Mouse (Mus musculus) megakaryocyte-erythroid progenitor cell, adult 5-6 weeks (primary cell): ENCODE measurements at regions not wholly inside any gene's neighbourhood (a gene's known extent, or its start where the extent isn't known, plus 50 kb on each side); places are given as distances from the start of the nearest gene placed in this dataset.

Source experiments
- ATAC-seq: replicated peaks from 2 replicates; pipeline ENCODE4 v1.8.0; 2016; ENCODE audit warnings: mild to moderate bottlenecking, inconsistent platforms; ENCODE audit not compliant: severe bottlenecking, poor library complexity, low FRiP score, low TSS enrichment

DNA sequence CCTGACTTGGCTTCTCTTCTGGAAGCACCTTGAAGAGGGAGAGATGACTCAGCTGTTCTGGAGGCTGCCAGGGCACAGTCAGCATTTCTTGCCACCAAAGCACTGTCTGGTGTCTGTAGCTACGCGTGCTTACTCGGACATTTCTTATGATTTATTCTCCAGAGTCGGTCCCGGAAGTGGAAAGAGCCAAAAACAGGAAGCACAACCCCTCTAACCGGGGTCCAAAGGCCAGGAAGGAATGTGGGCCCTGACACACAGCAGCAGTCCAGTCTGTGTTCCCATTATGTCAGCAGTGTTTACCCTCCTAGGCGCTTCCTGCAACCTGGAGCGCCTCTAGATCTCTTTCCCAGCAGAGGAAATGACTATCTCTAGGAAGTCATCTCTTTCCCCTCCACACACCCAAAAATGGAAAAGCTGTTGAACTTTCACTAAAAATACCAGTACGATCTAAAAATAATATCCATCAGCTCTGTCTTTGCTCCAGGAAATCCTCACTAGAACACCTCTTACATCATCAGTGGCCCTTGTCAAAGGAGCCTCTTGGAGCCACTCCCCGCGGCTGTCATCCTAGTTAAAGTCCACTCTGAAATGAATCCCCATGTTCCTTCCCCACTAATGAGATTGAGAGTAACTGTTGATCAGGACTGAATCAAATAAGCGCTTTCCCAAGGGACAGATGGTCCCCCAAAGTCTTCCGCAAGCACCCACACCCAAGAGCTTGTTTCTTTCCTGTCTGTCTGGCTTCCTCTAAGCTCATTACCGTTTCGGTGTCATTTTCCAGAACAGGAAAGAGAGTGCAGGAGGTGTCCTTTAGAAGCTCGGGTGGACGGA lies 264.7 kb upstream of the Pard3b start:
- ATAC-seq: no peak

DNA sequence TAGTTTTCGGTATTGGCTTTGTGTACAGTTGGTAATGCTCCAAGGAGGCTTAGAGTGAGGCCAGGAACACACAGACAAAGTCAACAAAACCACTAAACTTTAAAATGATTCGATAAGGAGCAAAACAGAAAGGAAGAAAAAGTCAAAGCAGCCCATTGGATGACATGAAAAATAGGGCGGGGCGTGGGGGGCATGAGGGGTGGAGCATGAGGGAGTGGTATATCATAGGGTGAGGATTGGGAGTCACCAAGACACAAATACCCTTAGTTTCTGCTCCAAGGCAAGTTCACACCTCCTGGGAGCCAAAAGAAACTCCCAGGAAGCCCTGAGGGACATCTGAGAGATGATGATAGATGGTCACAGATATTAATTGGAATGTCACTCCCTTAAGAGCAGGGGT lies 262.2 kb upstream of the Pard3b start:
- peak; percentile 68 for ATAC-seq

- ATAC-seq: peak; percentile 42
These were observed 261.6 kb upstream of the Pard3b start for GRCm38 (mm10) chr1:61377070-61377469.

- no peak for ATAC-seq
These were observed 260.4 kb upstream of the Pard3b start for GRCm38 (mm10) chr1:61378240-61378639.

DNA sequence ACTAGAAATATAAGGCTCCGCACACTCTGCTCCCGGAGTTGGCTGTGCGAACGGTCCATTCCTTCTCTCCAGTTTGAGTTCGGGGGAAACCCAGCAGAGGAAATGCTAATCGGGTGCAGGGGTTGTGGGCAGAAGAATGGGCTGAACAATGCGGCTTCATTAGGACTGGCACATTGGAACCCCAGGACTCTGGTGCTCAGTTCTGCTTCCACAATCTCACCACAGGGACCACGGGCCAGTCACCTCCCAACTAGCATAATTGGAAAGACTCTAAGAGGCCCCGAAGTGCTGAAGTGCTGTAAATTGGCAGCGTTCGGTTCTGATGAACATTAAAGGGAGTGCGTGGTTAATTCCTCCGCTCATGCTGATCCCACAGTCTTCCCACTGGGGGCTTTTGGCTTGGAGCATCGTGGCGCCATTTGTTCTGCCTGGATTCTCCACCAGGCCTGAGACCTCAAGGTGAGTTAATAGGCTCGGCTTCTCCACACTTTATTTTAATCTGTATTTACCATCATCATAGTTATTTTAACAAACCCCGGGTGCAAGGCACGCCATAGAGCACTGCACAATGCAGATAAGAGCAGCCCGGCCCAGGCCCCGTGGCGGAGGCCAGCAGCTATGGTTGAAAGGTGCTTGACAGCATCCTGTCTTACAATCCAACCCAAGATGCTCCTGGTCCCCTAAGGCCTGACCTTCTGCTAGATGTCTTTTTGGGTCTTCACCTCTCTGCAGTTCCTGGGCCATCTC lies 258.7 kb upstream of the Pard3b start:
- peak; percentile 56 for ATAC-seq

DNA sequence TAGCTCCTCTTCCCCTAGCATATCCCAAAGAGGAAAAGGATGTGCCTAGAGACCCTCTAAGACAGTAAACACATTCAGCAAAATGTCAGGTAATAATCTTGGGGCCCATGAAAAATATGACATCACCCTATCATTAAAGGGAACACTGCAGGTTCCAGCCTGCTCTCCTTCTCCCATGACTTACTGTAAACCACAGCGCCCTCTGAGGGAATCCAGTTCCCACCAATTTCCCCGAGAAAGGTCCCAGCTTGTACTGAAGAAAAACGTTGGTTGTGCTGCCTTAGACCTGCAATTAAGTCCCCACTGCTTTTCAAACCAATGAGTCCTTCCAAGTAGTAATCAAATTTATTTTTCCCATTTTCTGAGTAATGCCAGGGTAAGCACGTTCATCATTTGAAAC lies 251.0 kb upstream of the Pard3b start:
- ATAC-seq: no peak

DNA sequence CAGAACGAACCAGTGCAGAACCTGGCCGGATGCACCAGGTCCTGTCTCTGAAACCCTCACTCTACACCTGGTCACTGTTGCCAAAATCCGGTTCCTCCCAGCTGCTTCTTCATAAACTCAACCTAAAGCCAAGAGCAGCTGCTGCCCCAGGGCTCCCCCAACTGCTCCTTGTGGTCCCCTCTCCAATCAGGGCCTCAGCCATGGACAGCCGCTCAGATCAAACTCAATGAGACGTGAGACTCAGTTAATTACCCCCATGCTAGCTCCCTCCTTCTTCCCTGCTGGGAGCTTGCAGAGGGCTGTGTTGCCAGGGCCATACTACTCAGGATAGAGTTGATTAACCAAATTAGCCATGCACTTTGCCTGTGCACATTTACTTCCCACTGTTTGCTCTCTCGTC lies 240.8 kb upstream of the Pard3b start:
- ATAC-seq: no peak

- 0 out of 2 replicates have a peak, but pooled peaks have one; percentile 41 for ATAC-seq
These were observed 236.3 kb upstream of the Pard3b start for GRCm38 (mm10) chr1:61402339-61402738.

DNA sequence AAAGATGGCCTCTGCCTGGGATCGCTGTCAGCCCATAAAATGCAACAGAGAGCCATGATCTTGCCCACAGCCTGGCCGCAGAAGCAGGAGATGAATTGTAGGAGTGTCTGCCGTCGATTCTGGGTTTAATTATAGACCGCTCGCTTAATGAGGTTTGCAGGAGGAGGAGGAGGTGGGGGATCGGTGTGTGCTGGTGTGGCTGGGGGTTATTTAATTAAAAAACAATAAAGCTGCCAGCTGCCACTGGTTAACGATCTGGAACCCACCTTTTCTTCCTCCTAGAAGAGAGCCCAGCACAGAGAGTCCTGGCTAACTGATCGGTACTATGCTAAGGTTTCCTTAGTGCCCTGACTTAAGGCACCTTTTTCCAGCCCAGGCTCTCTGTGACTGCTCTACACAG lies 231.4 kb upstream of the Pard3b start:
- ATAC-seq: no peak

DNA sequence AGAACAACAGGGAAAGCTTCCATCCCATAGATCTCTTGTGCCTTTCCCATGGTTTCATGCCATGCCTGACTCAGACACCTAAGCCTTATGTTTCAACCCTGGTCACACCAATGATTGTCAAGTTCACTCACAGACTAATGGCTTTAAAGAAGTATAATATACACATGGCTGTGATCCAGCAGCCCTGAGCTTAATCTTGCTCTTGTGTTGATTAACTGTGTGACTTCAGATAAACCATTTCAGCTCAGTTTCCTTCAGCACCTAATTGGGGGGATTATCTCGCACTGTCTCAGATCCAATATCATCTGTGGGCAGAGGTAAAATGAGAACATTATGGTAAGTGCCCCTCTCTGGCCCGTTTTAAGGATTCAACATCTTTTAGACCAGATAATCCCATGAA lies 223.9 kb upstream of the Pard3b start:
- no peak for ATAC-seq

DNA sequence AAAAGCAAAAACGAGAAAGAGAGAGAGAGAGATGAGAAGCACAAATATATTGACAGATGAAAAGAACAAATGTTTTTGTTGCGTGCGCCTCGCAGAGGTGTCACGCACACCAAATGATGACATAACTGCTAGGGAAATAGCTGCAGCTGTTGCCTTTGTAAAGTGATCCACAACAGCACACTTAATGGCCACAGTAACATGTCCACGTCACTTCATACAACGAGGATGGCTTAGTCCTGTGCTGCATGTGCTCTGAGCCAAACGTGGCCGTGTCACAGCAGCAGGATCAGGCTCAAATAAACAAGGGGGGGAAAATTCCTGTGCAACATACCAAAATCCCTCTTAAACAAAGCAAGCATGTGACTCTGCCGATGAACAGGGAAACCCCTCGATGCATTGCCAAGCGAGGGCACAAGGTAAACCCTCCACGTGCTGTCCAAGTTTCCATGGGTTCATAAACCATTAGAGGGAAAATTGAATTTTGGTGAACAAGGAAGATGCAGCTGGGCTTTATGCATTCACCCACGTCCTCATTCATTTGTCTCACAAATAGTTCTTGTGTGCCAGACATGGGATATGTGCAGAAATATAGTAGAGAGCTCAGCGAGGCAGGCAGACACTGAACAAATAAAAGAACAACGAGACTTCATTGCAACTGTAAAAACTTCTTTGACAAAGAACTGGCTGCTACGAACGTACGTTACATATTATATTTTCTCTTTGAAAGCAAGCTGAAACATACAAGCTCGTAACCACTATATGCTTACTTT lies 223.0 kb upstream of the Pard3b start:
- ATAC-seq: no peak

DNA sequence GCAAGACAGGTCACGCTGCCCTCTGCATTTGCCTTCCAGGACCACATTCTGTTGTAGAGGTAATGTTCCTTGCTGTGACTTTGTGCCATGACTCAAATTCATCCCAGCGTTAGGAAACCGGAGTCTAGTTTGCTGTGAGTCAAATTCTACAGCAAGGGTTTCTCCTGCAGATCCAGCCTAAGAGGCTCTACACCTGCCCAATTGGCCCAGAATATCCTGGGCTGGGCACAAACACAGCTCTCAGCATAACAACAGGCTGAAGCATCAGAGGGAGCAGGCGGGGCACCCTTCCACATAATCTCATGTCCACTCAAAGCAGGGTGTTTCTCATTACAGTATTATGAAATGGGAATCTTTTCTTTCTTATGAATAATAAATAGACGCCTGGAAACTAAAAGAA lies 220.2 kb upstream of the Pard3b start:
- ATAC-seq: no peak

DNA sequence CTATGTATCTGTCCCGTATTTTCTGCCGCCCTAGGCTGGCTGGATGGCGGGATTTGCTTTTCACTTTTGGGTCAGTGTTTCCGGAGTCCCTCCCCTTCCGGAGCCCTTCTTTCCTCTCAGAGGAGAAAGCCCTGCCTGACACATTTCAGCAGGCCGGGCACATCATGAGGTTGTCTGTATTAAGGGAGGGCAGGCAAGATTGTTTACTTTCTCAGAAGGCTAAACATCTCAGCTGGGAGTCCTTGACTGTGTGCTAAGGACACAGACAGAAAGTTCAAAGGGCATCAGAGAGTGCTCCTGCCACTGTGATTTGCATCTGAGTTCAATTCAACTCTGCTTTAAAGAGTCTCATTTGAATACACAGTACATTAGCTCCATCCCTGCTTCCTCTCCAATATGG lies 218.8 kb upstream of the Pard3b start:
- ATAC-seq: no peak

DNA sequence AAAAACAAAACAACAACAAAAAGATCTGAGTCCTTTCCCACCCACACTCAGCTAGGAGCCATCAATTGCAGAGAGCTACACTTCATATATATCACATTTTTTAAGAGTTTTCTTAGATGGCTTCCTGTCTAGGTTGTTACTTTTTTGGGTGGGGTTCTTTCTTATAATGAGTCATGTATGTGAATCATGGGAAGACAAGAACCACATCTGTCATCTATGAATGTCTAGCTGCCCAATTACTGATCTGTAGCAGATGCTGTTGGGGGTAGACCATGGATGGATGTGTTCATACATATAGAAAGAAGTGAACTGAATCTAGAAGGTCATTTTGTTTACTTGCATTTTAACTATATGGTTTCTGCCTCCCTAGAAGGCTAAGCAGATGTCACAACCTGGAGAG lies 215.4 kb upstream of the Pard3b start:
- no peak for ATAC-seq

DNA sequence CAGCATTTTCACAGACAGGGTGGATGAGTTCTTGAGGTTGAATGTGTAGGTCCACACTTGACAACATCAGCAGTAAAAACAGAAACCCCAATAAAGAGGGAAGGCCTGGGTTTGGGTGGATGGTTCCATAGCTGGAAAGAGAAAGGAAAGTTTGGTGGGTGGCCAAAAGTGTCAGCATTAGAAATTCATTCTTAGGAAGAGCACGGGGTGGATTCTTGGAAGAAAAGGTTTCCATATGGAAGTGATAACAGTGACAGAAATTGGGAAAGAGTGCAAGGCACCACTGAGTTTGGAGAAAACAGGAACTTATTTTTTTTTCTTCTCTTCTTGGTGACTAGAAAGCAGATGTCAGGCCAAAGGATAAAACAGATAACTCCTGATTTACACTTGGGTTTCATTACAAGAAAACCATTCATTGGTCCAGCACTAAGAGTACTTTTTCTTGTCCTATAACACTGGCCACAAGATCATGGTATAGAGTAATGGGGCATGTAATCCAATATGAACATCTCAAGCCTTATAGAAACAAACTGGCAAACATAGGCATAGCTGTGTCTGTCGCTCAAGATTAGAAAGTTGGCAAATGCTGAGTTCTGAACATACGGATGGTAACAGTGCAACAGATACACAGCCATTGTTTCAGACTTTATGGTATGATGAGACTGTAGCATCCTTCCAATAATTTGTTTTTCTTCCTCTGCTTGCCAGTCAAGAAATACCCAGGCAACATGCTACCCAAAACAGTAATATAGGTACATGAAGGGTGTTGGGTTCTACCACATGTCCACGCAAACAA lies 209.7 kb upstream of the Pard3b start:
- ATAC-seq: no peak

GRCm38 (mm10) chr1:61437603-61438002 lies 201.0 kb upstream of the Pard3b start:
- ATAC-seq: no peak

DNA sequence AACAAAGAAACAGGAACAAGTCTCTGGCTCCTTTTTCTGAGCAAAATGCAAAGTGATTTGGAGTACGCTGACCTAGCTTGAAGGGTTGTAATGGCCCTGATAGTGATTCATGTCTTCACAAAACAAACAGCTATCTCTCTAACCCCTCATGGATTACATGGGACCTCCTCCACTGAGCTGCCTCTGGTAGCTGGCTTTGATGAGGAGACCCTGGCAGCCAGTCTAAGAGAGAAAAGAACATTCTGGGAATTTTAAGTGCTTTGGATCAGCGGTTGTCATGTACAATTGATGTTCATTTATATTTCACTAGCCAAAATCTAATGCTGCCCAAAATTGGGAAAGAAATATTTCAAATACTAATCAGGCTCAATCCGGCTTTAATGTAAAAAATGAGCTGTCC lies 177.2 kb upstream of the Pard3b start:
- no peak for ATAC-seq

DNA sequence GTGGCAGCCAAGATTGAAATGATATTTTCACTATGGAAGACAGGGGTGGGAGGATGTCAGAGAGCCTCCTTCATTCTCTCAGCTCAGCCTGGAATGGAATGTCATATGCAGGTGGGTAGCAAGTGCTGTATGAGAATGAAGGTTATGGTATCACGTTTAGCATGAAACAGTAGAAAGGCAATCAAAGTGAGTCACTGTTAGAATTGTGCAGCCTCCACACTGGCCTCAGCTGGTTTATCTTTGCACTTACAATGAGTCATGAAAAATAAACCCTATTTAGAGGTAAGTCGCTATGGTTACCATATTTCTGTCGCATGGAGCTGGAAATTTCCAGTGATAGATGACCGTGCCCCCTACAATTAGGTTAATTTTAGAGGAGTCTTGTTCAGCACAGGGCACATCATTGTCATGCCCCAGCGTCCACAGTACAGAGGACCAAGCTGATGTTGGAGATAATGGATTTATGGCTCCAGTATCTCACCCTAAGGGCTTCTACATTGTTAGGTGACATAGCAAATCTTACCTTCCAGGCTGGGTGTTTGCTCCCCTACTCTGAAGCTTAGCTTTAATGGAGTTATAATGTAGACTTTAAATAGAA lies 167.9 kb upstream of the Pard3b start:
- no peak for ATAC-seq
